Mouse (Mus musculus) 416B (cell line): ENCODE data around the gene Gbf1.

Experiments
- DNase-seq: peaks from one replicate; pipeline ENCODE4 v3.0.0; 2011; ENCODE audit warnings: low read depth

Gbf1 gene

DNA sequence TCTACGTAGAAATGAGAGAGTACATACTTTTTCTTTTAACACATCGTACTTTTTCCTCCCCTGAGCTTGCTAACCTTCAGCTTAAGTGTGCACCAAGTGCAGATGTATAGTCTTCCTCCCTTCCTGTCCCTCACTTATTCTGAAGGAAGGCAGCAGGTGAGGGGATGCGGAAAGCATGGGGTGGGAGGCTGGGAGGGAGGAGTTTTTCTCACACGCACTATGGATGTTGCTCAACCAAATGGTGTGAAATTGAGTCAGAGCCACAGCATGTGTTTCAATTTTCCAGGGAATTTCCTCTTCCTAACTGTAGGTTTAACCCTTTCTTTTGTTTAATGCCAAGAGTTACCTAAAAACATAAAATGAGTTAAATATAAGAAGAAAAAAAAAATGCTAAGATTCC, 70.8 kb downstream of the Gbf1 start:
- no peak for DNase-seq

DNA sequence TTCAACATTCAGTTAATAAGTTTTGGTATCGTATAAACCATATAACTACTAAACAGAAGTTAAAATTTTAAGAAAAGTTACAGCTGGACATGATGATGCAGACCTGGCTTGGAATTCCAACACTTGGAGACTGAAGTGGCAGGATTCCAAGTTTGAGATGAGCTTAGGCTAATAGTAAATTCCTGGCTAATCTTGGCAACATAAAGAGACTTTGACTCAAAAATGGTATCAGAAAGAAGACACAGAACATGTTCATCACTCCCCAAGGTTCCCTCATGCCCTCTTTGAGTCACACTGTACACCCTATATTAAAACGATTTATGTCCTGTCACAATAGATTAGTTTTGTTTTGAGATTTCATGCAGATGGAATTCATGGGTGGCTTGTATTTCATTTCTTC, 72.6 kb downstream of the Gbf1 start:
- DNase-seq = no peak

DNA sequence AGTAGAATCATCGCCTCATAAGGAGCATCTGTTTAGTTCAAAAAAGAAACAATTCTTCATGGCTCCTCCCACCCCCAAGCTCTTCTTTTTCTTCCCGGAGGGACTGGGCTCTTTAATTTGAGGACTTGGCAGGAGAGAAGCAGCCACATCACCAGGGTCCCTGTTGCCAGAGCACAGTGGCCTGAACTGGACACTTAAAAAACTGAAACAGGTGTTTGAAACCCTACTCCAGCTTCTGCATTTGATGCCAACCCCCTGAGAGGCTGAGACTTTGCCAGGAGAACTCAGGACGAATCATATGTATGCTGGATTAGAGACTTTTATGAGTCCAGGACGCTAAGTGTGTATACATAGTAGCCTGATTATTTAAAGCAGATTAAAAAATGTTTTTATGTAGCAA, 73.2 kb downstream of the Gbf1 start:
- DNase-seq = no peak

DNA sequence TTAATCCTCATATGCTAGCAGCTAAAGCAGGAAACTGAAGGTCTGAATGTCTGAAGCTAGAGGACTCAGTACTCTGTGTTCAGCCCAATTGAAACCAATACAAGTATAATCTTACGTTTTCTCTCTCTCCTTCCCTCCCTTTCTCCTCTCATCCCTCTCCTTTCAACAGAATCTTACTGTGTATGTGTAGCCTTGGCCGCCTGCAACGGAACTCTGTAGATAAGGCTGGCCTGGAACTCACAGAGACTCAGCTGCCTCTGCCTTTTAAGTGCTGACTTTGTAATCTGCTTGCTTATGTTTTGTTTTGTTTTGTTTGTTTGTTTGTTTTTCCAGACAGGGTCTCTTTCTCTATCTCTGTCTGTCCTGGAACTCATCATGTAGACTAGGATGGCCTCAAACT, 74.0 kb downstream of the Gbf1 start:
- DNase-seq = no peak

DNA sequence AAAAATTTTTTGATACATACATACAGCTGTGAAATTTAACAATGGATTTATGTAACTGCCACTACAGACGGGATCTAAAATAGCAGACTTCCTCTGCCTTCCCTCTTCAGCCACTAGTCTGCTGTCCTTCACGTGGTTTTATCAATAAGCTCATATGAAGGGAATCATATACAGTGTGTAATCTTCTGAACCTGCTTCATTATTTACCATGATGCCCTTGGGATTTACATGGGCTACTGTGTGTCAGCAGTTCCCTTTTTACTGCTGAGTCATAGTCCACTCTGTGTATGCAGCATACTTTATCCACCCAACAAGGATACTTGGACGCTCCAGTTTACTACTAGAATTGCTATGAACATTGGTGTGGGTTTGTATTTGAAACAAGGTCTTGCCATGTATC, 75.0 kb downstream of the Gbf1 start:
- DNase-seq = peak; percentile 61

DNA sequence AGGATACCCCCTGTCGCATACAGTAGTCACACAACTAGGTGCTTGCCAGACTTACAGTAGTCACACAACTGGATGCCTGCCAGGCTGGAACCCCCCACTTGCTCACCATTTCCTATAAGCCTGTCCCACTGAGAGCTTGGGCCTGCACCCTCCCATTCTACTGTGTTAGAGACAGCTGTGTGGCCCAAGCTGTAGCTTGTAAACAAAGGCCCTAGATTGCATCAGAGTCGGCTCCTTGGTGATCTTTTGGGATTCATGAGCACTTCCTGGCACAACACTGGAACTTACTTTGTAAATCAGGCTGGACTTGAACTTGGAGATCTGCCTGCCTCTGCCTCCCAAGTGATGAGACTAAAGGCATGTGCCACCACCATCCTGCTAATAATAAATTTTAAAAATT, 82.1 kb downstream of the Gbf1 start:
- peak; percentile 10 for DNase-seq

DNA sequence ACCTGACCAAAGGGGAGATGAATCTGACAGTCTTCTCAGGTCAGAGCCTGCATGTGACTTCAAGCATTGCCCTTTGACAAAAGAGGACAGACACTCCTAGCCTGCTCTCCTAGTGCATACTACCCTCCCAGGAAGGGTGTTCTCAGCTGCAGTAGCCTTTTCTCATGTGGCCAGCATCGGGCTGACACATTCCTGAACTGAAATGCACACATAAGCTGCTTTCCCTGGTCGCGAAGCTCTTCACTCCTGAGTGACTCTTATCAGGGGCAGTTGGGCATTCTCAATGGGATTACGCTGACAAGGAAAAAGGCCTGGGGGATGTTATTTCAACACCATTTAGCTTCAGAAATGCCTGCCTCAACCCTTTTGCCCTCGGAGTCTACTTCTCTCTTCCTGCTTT, 84.3 kb downstream of the Gbf1 start:
- DNase-seq = no peak

DNA sequence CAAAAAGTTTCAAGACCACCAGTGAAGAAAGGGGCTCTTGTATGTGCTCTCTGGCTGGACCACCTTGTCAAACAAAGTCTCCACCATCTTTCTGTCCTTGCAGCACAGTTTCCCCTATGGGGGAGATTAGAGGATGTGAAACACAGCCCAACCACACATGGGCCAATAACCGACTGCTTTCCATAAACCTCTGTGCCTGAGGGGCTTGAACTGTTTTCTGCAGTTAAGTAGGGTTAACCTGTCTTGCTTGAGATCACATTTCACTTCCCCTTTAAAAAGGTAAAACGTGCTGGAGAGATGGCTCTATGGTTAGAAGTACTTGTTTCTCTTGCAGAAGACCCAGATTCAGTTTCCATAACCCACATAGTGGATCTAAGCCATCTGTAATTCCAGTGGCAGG, 87.9 kb downstream of the Gbf1 start:
- peak; percentile 11 for DNase-seq

DNA sequence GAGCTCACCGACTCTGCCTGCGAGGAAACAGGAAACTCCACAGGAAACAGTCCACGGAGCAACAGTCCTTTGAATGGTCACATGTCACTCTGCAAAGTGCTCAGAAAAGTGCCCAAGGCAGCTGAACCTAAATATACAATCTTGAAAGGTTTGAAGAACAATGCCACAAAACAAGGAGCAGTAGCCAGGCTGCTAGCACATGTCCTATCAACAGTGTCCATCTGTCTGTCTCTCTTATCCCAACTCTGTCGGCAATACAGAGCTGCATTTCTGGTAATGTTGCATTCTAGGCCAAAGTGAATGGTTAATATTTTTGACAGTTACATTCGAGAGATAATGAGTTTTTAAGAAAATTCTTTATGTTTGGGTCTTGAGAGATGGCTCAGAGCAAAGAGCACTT, 90.1 kb downstream of the Gbf1 start:
- DNase-seq = peak; percentile 14

DNA sequence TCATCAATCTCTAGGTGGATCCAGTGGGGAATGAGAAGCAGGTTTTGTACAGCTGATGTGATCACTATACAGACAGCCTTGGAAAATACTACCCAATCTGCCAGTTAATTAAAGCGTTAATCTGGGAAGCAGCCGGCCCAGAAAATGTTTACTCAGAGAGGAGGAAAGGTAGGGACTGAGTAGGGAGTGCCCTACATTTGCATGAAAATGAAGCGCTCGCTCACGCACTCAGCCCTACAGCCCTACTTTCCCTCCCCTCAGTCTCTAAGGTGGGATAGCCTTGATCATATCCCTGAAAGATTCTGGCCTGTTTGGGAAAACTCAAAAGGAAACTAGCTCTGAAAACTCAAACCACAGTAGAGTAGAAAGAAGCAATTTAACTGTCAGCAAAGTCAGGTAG, 92.3 kb downstream of the Gbf1 start:
- no peak for DNase-seq

DNA sequence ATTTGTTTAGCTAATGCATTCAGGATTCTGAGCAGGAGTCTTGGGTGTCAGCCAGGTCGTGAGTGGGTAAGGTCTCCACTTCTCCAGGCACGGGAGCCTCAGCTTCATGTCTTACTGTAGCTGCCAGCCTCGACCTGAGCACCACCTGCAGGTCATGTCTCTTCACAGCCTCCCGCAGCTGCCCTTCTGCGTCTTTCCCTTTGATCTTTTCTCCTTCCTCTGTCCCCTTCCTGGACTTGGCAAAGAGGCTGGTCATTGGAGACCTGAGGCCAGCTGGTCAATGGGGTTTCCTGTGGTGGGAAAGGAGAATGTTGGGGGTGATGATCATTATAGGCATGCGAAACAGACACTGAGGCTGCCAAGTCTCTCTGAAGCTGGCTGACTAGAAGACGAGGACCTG, 96.7 kb downstream of the Gbf1 start:
- peak; percentile 13 for DNase-seq

DNA sequence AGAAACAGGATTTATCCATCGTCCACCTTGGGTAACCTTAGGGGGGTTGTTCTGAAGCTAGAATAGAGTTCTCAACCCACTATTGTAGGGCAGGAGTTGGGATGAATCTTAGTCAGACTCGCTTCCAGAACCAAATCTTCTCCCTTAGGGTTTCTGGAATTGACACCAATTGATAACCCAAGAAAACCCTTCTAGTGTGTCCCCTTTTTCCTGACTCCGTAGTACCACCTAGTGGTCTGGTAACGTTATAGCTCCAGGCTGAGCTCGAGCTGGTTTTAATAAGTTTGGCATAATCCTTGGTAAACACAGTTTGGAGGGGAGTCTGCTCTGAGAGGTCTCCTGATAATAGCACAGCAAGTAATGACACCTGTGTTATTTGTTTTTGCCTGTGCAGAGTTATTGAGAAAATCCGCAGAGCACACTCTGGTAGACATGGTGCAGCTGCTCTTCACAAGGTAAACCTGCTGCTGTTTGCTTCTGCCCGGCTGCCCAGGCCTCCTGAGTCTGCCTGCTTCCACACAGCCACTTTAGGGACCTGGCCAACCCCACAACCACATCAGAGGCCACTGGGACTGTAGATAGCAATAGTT, 101.9 kb downstream of the Gbf1 start:
- peak; percentile 68 for DNase-seq

DNA sequence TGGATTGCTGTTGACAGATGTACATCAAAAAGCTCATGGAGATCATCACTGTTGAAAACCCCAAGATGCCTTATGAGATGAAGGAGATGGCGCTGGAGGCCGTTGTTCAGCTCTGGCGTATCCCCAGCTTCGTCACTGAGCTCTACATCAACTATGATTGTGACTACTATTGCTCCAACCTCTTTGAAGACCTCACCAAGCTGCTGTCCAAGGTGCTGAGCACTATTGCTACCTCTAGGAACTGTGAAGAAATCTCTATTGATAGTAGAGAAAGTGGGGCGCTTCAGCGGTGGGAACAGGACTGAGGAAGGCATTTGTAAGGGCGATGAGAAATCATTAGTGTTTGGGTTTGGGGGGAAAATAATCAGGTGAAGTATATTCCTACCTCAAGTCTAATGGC, 112.5 kb downstream of the Gbf1 start:
- peak; percentile 26 for DNase-seq

DNA sequence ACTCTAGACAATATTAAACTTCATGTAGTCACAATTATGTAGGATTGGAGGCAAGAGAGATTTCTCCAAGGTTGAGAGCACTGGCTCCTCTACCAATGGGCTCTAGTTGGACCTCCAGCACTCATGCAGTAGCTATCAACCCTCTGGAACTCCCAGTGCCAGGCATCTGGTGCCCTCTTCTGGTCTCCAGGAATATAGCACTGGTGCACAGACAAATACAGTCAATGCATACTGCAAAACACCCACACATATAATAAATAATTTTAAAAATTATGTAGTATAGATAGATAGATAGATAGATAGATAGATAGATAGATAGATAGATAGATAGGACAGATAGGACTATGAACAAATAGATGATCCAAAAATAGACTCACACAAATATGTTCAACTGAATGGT, 123.0 kb downstream of the Gbf1 start:
- peak; percentile 53 for DNase-seq

DNA sequence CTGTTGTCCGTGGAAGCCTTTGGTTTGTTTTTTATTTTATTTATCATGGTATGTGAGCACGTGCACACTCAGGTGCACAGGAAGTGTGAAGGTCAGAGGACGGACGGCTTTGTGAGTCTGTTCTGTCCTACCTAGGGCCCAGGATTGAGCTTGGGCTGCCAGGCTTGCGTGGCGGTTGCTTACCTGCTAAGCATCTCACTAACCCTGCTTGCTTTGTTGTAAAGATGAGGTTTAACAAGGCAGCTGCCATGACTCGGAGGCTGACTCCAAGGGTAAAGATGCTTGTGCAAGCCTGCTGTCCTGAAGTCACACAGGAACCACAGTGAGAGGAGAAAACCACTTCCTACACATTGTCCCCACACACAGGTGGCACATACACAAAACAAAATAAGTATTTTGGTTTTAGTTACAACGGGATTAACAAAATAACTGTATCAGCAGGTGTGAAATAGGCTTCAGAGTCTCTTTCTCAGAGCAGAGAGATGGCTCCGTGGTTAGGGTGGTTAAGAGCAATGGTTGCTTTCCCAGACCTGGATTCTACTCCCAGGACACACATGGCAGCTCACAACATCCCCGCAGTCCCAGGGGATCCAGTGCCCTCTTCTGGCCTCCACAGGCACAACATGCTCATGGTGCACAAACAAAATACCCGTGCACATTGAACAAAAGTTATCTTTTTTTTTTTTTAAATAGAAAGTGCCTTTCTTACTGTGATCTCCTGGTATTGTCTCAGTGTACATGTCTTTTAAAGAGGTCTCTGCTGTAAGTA, 130.0 kb downstream of the Gbf1 start:
- DNase-seq = no peak

DNA sequence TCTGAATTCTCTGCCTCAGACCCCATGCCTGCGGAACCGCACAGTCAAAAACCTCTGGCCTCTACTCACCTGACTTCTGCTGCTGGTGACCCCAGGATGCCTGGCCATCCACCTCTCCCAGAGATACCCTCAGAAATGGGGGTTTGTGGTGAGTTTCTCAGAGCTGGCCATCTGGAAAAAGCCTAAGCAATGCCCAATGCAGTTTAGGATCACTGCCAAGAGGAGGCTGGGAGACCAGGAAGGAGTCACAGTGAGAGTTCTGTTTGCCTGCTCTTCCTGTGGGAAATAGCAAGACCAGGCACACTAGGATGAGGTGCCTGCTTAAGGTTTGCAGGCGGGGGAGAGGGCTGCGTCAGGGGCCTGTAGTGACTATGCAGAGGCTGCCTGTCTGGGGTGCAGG, 132.4 kb downstream of the Gbf1 start:
- no peak for DNase-seq

DNA sequence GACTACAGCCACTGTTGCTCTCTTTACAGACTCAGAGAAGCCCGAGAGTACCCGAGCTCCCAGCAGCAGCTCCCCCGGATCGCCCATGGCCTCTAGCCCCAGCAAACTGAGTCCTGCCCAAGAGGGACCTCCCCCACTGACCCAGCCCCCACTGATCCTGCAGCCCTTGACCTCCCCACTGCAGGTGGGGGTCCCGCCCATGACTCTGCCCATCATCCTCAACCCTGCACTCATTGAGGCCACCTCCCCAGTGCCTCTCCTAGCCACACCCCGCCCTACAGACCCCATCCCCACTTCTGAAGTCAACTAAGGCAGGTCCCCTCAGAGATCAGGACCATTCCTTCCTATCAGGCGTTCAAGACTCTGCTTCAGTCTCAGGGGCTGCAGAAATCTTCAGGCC, 133.3 kb downstream of the Gbf1 start:
- DNase-seq = no peak

DNA sequence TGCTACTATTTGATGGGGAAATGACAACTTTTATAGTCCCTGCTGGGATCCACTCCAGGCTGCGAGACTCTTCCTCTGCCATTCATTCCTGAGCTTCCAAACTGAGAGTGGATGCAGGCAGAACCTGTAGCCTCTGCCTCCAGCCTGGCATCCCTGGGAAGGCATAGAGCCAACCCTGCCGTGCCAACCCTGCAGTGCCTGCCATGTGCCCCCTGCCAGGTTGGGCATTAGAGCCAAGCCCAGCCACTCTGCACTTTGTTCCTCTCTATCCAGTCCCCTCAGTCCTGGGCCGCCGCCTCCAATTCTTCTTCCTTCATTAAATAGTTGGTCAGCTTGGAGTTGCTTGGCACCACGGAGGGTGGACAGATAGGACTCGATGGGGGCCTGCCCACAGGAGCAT, 133.7 kb downstream of the Gbf1 start:
- no peak for DNase-seq

DNA sequence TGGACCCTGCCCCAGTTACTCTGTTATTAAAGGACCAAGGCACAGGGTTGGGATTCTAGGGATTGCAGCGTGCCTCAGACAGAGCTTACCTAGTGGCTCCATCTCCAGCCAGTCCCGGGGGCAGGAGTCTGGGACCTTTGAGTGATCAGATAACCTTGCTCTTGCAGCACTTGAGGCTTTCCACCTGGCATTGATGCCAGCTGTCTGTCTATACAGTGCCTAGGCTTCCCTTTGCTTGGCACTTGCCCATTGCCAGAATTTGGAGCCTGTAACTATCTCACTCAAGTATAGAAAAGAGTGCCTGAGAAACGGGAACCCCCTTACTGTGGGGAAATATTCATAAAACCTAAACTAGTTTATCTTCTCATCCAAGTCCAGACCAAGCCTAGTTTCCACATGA, 134.6 kb downstream of the Gbf1 start:
- DNase-seq = no peak

DNA sequence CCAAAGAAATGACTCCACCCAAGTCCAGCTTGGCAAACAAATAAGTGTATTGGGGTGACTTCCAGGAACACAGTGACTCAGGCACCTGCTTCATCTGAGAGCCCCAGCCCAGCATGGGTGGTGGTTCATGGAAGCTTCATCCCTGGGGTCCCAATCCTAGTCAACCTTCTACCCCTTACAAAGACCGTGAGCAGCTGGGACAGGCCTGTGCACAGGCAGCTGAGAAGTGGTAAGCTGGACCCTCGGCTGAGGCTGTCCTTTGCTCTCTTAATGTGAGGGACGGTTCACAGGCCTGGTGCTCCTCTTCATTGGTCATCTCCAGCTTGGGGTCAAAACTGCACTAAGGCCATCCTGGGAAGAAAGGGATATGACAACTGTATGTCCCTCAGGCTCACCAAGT, 135.3 kb downstream of the Gbf1 start:
- no peak for DNase-seq

DNA sequence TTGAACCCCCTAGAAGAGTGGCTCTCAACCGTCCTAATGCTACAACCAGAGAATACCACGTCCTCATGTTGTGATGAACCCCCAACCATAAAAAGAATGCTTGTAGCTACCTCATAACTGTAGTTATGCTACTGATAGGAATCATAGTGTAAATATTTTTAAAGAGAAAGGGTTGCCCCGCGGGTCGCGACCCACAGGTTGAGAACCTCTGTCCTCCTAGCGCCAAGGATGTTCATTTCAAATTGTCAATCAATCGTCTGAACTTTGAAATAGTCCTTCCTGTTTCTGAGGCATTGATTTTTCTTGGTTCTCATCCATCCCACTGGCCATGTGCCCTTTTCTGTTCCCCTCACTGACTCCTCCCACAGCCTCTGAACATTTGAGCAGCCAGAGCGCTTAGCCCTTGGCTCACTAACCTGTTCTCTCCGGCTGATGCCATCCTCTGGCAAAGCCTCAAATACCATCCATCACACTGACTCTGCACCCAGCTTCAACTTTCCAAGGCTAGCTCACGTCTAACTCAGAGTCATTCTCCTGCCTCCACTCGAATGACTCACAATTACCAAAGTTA, 138.3 kb downstream of the Gbf1 start:
- DNase-seq = no peak

DNA sequence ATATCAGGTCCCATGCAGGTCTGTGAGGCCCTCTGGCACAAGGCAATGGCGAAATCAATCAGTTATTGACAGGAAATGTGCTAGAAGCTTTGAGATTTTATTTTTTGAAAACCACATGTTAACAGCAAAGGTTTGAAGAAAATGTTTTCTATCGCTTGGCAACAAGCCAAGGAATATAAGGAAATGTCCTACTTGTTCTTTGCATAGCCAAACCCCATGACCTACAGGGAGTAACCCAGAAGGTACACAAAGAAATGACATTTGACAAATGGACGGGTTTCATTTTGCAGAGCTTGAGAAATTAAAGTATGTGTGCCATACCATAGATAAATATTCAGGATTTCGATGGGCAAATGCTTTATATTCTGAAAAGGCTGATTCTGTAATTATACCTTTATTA, 144.6 kb downstream of the Gbf1 start:
- no peak for DNase-seq

DNA sequence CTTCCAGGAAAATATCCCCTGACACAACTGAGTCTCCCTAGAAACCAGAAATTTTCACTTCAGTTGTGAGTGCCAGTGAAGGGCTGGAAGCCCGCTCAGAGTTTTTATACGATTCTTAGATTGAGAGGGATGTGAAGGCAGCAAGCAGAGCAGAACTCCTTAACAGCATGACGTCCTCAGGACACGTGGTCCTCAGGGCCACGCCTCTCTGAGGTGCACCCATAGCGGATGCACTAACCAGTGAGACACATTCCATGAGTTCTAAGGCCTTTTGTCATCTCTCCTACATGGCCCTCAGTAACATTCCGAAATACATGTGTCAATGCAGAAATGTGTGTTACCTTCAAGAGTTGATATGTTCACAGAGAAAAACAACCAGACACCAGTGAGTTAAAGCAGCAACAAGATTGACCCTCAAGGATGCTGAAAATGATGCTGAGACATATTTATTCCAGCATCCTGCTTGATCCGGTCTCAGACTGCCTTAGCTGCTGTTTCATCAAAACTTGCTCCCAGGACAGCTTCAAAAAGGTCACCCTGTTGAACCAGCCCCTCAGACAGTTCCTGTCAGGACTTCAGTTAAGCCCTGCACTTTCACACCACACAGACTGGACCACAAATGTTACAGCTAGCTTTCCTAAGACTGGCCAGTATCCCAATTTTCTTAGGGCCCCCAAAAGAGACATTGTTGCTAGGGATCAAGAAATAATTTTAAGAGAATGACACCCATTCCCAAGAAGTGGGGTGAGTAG, 148.2 kb downstream of the Gbf1 start:
- no peak for DNase-seq
